Mouse (Mus musculus): ENCODE data around the gene Rasgrp4.
"Not testable (repeated sequence)": the region's sequence is repeated elsewhere in the genome, so short reads cannot be mapped to it uniquely, and the experiment has no call there.

The Rasgrp4 gene

GRCm38 (mm10) chr7:29134693-29135386, at the start of gene Rasgrp4:
Rasgrp4 (plus strand) TSS chr7:29134851.
- no peak for DNase-seq (ENCODE audit: low spot score in 2 of 2)

GRCm38 (mm10) chr7:29085981-29086380, 48.7 kb upstream of the Rasgrp4 start:
- no peak for DNase-seq (ENCODE audit: low spot score in 2 of 2)

GRCm38 (mm10) chr7:29086902-29087301, 47.7 kb upstream of the Rasgrp4 start:
- DNase-seq (ENCODE audit: low spot score in 2 of 2), result no peak

GRCm38 (mm10) chr7:29088817-29089216, 45.8 kb upstream of the Rasgrp4 start:
- DNase-seq (ENCODE audit: low spot score in 2 of 2), result peak; percentile 65 to 74

- no peak for DNase-seq (ENCODE audit: low spot score in 2 of 2)
These were observed 37.5 kb upstream of the Rasgrp4 start for GRCm38 (mm10) chr7:29097131-29097530.

- DNase-seq (ENCODE audit: low spot score in 2 of 2), result no peak
These were observed 33.2 kb upstream of the Rasgrp4 start for GRCm38 (mm10) chr7:29101286-29102017.

GRCm38 (mm10) chr7:29108992-29109955, 25.4 kb upstream of the Rasgrp4 start:
- DNase-seq (ENCODE audit: low spot score in 2 of 2), result peak; percentile 24 to 26

GRCm38 (mm10) chr7:29118142-29118851, 16.4 kb upstream of the Rasgrp4 start:
- DNase-seq (ENCODE audit: low spot score in 2 of 2), result no peak

GRCm38 (mm10) chr7:29119526-29119925, 15.1 kb upstream of the Rasgrp4 start:
- no peak for DNase-seq (ENCODE audit: low spot score in 2 of 2)

- DNase-seq (ENCODE audit: low spot score in 2 of 2), result no peak
These were observed 11.8 kb upstream of the Rasgrp4 start for GRCm38 (mm10) chr7:29122821-29123220.

- DNase-seq (ENCODE audit: low spot score in 2 of 2), result no peak
These were observed 10.9 kb upstream of the Rasgrp4 start for GRCm38 (mm10) chr7:29123531-29124358.

- DNase-seq (ENCODE audit: low spot score in 2 of 2), result no peak
These were observed 9.7 kb upstream of the Rasgrp4 start, which contains the start of gene Ryr1 for GRCm38 (mm10) chr7:29124970-29125369. Ryr1 (minus strand) TSS chr7:29125179.

- DNase-seq (ENCODE audit: low spot score in 2 of 2), result peak; percentile 25 to 29
These were observed 8.3 kb upstream of the Rasgrp4 start for GRCm38 (mm10) chr7:29126173-29126915.

- DNase-seq (ENCODE audit: low spot score in 2 of 2), result no peak
These were observed 5.9 kb upstream of the Rasgrp4 start for GRCm38 (mm10) chr7:29128725-29129124.

GRCm38 (mm10) chr7:29134230-29134629, 421 bp upstream of the Rasgrp4 start:
- no peak for DNase-seq (ENCODE audit: low spot score in 2 of 2)

- DNase-seq (ENCODE audit: low spot score in 2 of 2), result no peak
These were observed 2.8 kb downstream of the Rasgrp4 start for GRCm38 (mm10) chr7:29137429-29137828.

- DNase-seq (ENCODE audit: low spot score in 2 of 2), result not testable (repeated sequence)
These were observed 4.6 kb downstream of the Rasgrp4 start for GRCm38 (mm10) chr7:29139237-29139636.

GRCm38 (mm10) chr7:29141416-29141815, 6.8 kb downstream of the Rasgrp4 start:
- no peak for DNase-seq (ENCODE audit: low spot score in 2 of 2)

- DNase-seq (ENCODE audit: low spot score in 2 of 2), result no peak
These were observed 9.4 kb downstream of the Rasgrp4 start for GRCm38 (mm10) chr7:29144006-29144405.

All from frontal cortex, postnatal 36 days (tissue).